Mouse (Mus musculus): ENCODE data around the gene Rtn2.

Gene Rtn2

DNA sequence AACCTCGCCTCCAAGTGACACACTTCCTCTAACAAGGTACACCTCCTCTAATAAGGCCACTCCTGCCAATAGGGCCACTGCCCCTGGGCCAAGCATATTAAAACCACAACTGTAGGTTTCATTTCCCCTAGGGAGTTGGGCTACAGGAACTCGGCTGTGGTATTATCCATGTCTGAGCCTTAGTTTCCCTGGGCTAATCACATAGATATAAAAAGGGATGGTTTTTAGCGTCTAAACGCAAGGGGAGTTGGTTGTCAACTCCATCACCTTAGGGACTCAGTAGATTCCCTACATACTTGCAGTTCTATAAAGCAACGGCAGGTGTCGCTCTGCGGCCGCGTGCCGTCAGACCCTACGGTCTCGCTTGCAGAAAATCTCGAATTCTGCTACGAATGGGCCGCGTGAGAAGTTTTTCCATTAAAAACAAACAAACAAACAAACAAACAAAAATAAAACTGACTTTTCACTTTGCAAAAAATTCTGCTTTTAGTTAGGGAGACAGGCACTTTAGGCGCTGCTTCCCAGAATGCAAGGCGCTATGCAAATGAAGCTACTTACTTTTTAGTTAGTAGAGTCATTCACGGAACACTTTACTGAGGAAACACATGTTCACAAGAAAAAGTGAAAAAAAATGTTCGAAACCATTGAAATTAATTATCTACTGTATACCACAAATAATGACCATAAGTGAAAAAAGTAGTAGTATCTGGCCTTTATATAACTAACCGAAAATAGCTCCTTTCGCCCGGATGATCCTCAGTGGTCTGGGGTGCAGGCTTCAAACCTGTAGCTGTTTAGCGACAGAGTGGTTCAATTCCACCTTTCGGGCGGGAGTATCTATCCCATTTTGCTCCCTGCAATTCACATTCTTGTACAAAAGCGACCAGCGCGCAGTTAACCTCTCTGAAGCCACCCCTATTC lies 18.3 kb downstream of the Rtn2 start:
- DNase-seq (ENCODE audit: low read depth, low spot score) = peak; percentile 87

DNA sequence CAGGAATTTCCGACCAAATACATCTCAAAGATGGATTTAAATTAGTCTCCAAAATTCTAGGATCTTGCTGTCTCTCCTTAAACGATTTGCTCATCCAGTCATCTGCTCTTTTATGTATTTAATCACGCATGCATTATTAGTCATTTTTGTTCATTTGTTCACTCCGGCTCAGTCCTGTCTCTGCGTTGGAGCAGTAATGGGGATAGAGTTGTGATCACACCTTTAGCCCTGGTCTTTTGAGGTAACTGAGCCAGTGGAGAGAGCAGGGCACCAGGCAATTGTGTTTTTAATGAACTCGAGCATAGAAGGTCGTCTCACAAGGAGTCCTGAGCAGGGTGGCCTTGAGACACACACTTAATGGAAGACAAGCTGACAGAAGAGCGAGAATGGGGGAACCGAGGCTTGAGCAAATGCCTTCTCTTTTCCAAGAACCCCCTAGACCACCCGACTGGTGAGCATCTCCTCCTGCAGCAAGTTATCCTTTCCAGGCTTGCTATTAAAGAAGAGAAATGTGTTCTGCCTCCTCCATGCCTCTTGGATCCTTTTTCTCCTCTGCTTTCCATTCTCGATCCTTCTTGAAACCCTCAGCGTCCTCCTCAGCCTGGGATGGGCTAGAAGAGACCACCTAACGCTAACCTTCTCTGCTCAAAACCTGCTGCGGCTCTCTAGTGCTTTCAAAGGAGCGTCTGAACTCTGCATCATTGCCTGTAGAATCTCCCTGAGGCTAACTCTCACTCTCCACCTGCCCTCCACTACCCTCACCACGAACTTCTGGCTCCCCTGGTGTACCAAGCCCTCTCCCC lies 19.2 kb downstream of the Rtn2 start:
- DNase-seq (ENCODE audit: low read depth, low spot score) = no peak

DNA sequence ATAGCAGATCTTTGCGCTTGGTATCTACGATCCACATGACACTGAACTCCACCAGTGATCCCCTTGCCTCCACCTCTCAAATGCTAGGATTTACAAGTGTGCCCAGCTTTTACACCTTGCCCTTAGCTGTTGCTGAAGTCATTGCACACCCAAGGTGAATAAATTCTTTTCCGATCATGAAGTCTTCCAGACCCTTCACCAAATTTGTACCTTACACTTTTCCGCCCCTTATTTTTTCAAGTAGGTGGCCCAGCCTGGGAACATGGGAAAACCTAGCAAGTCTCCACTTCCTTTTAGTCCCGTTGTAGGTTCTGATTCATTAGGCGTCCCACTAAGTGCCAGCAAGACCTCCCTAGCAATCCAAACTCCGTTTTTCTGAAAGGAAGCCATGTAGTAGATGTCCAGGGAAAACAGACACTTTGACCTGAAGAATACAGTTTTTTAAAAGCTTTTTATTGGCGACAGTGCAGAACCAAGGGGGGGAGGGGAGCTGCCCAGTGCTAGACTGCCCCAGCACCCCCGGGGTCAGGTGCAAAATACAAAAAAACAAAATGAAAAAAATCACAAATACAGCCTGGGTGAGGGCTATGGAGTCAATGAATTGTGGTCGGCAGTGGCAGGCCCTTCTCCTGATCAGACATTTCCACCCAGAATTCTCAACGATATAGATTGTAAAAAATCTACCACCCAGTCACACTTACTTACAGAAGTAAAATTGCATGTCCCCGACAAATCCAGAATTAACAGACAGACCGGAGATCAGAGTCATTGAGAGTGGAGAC lies 20.0 kb downstream of the Rtn2 start:
- no peak for DNase-seq (ENCODE audit: low read depth, low spot score)

DNA sequence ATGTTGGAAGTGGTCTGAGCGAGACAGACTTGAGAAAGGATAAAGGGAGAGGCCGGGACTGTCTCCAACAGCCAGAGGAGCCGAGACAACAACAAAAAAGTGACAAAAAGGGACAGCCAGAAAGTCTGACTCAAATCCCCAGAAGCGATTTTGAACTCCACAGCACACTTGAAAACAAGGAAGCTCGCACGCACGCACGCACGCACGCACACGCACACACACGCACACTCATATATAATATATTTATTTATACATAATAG lies 20.6 kb downstream of the Rtn2 start:
- no peak for DNase-seq (ENCODE audit: low read depth, low spot score)

DNA sequence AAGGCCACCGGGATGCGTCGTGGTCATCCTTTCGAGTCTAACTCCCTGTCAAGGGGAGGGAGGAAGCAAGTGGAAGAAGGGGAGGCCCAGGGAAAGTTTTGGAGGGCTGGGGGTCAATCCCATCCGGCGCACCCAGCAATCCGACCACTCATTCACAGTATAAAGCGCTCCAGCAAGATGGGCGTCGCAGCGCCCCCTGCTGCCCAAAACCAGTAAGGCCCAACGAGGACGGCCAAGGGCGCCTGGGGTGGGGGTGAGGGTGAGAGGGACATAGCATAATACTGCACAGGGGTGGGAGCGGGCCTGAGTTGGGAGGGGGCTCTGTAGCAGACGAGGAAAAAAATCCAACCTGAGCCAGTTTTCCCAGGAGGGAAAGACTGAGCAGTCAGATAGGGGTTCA lies 21.3 kb downstream of the Rtn2 start:
- peak; percentile 78 for DNase-seq (ENCODE audit: low read depth, low spot score)

DNA sequence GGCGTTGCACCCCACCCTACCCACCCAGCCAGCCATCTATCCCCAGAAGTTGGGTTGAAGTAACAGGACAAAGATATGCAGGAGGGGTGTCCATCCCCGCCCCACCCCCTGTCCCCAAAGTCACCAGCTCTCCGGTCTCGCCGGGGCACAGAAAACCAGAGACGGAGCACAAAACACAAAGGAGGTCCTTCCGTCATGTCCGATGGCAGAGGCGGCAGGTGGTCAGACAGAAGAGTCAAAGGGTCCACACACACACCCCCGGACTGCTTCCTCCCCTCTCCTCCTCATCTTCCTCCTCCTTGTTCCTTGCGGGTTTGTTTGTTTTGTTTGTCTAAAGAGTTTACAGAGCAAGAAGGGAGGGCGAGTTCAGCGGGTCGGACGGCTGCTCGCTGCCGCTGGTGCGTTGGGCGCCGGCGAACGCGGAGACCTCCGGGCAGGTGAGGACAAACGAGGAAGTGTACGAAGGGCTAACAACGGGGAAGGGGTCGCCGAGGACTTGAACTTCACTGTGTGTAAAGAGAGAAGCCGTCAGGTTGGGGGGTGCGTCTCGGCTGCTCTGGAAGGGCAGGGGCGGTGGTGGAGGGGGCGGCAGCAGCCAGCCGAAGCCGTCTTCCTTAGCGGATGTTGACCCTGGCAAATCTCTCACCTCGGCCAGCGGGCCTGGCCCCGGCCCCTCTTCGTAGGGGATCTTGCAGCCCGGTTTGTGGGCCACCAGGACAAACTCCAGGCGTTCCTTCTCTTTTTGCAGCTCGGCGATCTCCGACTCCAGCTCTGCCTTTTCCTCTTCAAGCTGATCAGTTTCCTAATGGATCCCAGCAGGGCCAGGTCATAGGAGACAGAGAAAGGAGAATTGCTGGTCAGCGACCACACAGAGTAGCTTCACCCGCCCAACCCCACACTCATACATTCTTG lies 22.3 kb downstream of the Rtn2 start:
- no peak for DNase-seq (ENCODE audit: low read depth, low spot score)

DNA sequence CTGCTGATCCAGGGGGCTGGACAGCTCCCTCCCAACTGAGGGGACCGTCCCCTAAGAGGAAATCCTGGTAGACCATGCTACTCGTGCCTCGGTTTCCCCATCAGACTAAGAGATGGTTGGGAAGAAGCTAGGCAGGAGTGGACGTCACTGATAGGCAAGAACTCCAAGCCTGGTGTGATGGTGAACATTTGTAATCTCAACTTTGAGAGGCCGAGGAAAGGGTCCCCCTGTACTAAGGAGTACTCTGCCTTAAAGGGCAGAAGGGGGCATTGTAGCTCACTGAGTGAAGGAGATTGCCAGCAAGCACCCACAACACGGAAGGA lies 22.9 kb downstream of the Rtn2 start:
- no peak for DNase-seq (ENCODE audit: low read depth, low spot score)

DNA sequence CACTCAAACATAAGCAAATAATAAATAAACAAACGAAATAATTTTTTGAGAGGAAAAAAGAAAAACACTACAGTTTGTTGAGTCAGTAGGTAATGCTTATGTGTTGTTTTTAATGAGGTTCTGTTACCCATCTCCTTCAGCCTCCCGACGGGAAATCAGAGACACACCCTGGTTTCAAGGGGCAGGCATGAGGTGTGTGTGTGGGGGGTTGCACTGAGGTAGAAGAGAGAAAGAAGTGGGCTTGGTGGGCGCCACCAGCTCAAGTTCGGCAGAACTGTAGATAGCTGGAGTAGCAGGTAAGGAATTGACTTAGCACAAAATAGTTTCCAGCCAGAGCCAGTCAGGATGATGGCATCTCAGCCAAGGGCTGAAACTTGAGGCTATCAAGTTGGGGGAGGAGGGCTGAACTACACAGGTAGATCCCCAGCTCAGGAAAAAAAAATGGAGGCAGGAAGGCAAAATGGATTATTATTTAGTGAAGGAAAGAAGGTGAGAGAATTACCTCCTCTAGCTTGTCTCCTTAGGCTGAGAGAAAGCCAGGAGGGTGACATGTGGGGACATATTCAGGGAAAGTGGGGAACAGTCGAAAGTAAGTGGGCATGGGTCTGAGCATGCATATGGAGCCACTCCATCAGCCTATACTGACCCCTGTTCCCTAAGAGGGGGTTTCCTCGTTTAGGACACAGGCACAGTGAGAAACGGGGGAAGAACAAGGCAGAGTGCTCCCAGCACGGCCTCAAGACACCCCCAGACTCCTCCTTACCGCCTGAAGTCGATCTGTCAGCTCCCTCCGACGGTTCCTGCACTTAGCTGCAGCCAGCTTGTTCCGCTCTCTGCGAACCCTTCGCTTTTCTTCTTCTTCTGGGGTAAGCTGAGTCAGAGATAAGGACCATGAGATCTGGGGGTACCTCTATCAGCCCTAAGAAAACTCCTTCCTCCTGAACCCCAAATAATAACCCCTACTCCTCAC lies 23.7 kb downstream of the Rtn2 start:
- DNase-seq (ENCODE audit: low read depth, low spot score) = no peak

DNA sequence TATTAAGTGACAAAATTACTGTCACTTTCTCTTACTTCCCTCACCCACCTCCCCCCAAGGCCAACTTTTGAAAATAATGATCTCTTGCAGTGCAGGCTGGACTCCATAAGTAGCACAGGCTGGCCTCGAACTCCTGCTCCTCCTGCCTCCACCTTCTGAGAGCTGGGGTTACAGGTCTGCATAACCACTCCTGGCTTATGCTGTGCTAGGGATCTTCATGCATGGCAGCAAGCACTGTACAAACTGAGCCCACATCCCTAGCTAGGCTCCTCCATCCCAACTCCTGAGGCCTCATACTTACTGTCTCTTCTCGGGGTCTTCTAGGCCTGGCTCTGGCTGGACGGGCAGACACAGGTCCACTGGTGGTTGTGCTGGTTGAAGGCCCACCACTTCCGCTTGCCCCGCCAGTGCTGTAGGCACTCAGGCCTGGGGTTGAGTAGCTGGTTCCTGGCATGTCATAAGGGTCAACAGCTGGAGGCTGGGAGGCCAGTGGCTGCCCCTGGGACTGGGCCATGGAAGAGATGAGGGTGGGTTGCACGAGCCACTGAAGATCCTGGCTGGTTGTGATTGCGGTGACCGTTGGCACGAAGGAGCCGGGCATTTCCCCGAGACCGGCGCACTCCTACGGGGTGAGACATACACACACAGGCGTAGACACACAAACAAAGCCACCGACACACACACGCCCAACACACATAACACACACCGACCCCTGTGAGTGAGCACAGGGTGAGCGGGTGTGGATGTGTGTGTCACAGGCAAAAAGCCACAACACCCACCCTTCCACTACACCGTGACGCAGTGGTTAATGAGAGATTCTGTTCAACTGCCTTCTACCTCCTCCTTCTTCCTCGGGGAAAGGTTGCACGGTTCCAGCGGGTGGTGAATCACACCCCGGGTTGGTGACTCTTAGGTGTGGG lies 24.7 kb downstream of the Rtn2 start:
- DNase-seq (ENCODE audit: low read depth, low spot score) = no peak

DNA sequence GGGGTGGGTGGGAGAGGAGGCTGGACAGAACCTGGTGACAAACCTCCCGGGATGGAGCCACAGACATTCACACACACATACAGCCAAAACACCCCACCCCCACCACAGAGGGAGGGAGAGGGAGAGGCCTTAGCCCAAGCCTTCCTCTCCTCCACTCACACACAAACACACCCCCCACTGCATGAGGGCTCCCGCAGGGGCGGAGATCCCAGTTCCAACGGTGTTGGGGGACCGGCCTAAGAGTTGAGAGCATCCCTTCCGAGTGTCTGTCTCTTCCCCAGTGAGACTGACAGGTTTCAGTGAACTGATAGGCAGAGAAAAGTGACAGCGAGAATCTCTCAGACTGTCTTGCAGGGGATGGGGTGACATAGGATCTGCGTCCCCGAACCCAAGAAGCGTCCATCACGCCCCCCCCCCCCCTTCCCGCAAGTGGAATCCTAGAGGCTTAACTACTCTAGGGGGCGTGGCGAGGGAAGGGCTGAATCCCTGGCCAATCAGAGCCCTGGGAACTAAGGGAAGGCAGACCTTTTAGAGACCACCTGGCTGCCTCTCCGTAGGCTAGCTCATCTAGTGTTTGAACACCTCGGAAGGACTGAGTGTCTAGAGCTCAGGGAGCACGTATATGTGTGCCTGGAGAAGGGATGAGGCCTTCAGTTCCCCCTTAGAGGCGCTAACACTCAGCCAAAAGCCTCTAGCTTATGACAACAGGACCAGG lies 25.5 kb downstream of the Rtn2 start:
- peak; percentile 89 for DNase-seq (ENCODE audit: low read depth, low spot score)

DNA sequence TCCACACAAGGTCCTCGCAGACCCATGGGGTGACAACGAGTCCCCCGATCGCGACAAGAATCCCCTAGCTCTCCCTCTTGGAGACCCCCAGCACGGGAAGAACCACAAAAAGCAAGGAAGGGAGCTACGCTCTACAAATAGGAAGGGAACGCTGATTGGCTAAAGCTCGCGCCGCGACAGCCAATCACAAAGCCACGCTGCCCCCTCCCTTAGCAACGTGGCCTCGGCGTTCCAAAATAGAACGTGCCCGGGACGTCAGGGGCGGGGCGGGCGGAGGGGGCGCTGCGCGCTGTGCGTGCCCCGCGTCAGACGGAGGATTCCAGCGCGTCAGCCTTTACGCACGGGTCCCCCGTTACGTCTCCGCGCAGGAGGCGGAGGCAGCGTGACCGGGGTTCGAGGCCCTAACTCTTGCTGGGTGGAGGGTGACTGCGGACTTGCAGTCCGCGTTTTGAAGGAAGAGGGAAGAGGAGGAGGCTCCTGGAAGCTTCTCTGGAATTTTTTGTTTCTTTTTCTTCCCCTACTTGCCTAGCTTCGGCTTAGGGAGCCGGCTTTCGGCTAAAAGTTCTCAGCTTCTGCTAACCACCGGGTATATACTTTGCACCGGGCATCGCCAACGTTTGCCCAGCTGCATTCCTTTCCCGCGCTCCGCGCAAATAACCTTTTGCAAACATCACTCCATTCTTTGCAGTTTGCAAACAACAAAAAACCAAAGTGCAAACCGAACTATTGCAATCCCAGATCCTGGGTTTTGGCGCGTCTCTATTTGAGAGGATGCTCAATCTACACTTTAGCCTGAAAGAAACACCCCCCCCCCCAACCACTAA lies 26.2 kb downstream of the Rtn2 start:
- DNase-seq (ENCODE audit: low read depth, low spot score) = peak; percentile 94

DNA sequence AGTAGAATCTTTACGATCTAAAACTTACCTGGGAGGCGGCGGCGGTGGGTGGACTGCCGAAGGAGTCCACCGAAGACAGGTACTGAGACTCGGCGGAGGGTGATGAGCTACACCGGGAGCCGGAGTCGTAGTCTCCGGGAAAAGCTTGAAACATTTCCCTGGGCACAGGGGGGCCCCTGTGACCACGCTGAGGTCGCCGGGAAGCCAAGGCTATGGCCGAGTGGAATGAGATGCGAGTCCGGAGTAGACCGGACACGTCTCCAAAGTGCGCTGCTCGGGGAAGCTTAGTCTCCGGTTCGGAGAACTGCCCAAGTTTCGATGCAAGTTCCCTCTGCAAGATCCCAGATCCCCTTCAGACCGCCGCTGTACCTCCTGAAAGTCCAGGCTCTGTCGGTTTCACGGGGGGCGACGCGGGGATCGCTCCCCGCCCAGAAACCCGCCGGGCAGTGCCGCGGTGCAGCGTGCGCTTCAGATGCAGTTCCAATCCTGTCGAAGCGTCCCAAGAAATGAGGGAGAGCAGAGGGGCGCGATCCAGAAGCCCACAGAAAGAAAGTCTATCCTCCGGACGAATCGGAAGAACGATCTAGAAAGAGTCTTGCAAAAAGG lies 27.0 kb downstream of the Rtn2 start:
- DNase-seq (ENCODE audit: low read depth, low spot score) = no peak

DNA sequence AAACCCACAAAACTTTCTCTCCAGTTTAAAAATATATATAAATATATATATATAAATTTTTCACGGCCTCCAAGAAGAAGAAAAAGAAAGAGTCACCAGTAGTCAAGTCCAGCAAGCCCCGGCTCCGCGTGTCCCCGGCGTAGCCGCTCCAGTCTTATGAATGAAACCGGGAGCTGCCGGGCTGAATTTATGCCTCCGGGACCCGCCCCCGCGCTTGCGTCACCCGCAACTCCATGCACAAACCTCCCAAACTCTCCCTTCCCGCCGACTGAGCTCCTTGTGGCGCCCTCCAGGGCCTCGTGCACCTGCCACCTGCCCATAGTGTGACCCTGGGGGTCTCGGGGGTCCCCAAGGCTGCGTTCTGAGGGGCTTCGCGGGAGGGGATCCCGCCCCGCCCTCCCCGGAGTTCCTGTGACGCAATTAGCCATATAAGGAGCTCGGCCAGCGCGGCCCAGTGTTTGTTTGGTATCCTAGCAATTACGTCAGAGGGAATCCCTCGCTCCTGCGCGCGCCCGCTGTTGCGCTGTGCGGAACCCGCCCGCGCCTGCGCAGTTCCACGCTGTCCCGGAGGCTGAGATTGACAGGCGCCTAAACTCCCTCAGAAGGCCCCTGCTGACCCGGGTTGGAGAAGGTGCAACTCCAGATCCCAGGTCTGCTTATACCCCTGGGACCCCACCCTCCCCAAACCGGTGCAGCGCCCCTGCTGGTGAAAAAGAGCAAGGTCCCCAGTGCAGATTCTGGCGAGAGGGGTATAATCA lies 27.6 kb downstream of the Rtn2 start, which contains the start of gene Fosb:
Gene Fosb, minus strand, starts transcription at position 168 of the 758 bp plus-strand sequence.
- peak; percentile 97 for DNase-seq (ENCODE audit: low read depth, low spot score)

DNA sequence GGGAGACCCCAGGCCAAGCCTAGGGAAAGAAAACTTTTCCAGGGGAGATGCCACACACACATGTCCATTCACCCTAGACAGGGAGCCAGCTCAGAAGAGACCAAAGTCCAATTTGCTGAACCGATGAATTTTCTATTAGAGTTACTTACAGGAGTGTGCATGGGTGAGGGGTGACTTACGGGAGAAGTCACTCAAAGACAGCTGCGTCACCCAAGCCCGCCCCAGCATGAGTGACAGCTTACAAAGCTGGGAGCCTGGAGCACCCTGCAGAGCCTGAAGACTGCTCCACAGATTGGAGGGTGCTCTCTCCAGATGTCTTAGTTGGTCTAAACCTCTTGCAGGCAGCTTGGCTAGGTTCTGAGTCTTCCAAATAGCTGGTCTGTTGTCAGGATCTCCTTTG lies 29.6 kb downstream of the Rtn2 start:
- no peak for DNase-seq (ENCODE audit: low read depth, low spot score)

DNA sequence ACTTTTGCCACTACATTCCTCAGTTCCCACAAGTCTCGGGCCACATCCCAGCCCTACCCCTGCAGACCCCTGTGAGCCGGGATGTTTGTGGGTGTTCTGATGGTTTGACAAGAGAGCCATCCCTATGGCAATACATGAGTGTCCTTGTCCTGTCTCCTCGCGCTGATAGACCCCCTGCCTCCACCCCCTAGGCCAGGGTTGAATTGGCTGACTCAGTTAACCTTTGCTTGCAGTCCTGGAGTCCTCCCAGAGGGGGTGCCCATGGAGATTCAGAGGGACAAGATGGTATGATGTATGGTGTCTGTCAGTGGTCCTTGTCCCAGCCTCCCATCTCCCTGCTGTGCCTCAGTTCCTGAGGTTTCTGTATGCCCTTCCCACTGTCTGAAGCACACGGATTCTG lies 31.6 kb downstream of the Rtn2 start:
- DNase-seq (ENCODE audit: low read depth, low spot score) = no peak

DNA sequence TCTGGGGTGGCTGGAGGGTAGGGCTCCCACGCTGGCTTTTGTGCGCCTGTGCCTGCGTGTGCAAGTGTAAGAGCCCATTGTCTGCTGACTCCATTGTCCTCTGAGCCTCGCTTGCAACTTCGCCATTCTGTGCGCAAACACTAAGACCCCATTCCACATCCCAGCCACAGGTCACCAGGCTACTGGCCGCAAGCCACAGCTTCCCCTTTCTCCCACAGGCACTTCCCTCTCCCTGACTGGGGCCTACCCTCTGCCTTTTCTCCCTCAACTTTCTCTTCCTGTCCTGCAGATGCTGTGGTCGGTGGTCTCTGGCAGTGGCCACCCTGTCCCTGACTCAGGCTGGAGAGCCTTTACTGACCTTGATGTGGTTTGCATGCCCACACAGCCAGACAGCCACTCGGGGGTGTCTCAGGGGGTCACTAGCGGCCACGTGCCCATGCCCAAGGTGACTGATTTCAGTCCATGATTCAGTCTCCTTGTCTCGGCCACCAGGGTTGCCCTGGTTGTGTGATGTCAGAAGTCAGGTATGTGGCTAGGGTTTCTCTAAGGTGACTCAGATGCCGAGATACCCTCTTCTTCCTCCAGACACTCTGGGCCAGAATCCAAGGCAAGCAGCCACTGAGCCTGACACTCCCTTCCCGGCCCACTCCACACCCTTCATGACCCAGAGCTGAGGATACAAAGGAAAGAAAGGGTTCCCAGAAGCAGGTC lies 34.2 kb downstream of the Rtn2 start:
- DNase-seq (ENCODE audit: low read depth, low spot score) = no peak
